Mouse (Mus musculus) stomach, embryonic 15.5 days (tissue): ENCODE data around the gene Wnt11. TPM values are rescaled to one million over a fixed set of nuclear protein-coding genes. Genes with fewer than 3 reads are reported as not detected.

Experiments
- ATAC-seq: fragments of 200-750 bp; cut with Nextera tagmentation; 2 replicates; pipeline ENCODE4 v1.8.0; 2017; ENCODE audit warnings: low read depth, moderate number of reproducible peaks, moderate TSS enrichment; ENCODE audit not compliant: insufficient read depth, low FRiP score
- H3K27ac ChIP-seq: fragments of 300-500 bp; sonication (generic); 2 replicates; pipeline ENCODE4 v1.5.1; 2015; ENCODE audit warnings: mild to moderate bottlenecking, inconsistent platforms
- H3K27me3 ChIP-seq: fragments of 300-500 bp; sonication (generic); replicated peaks from 2 replicates; pipeline ENCODE4 v1.6.1; 2015; ENCODE audit warnings: inconsistent platforms
- H3K36me3 ChIP-seq: fragments of 300-500 bp; sonication (generic); 2 replicates; pipeline ENCODE4 v1.6.1; 2015; ENCODE audit warnings: inconsistent platforms
- H3K4me1 ChIP-seq: fragments of 300-500 bp; sonication (generic); 2 replicates; pipeline ENCODE4 v1.6.1; 2015; ENCODE audit warnings: inconsistent platforms
- H3K4me2 ChIP-seq: fragments of 300-500 bp; sonication (generic); 2 replicates; pipeline ENCODE4 v1.6.1; 2015; ENCODE audit warnings: mild to moderate bottlenecking, inconsistent platforms
- H3K4me3 ChIP-seq: fragments of 300-500 bp; sonication (generic); replicated peaks from 2 replicates; pipeline ENCODE4 v1.5.1; 2015; ENCODE audit warnings: inconsistent platforms
- H3K9ac ChIP-seq: fragments of 300-500 bp; sonication (generic); 2 replicates; pipeline ENCODE4 v1.6.1; 2015; ENCODE audit warnings: inconsistent platforms
- H3K9me3 ChIP-seq: fragments of 300-500 bp; sonication (generic); 2 replicates; pipeline ENCODE4 v1.6.1; 2016; ENCODE audit warnings: inconsistent platforms
- WGBS: fragments of 180-500 bp; shearing (Covaris S2); methylation state at CpG from one replicate; pipeline ENCODE4 v1.1.7; 2015; 5-methylcytosine and 5-hydroxymethylcytosine counted together
- polyA plus RNA-seq: library from polyadenylated mRNA; unstranded; fragments of >200 nt; fragmentation: Nextera tagmentation; extraction: Ambion mirVana; gene quantifications from 2 replicates; pipeline ENCODE4 v1.2.1, GENCODE M21; 2015

The Wnt11 gene
- polyA plus RNA-seq: 3.8 and 5.5 TPM in 2 replicates

DNA sequence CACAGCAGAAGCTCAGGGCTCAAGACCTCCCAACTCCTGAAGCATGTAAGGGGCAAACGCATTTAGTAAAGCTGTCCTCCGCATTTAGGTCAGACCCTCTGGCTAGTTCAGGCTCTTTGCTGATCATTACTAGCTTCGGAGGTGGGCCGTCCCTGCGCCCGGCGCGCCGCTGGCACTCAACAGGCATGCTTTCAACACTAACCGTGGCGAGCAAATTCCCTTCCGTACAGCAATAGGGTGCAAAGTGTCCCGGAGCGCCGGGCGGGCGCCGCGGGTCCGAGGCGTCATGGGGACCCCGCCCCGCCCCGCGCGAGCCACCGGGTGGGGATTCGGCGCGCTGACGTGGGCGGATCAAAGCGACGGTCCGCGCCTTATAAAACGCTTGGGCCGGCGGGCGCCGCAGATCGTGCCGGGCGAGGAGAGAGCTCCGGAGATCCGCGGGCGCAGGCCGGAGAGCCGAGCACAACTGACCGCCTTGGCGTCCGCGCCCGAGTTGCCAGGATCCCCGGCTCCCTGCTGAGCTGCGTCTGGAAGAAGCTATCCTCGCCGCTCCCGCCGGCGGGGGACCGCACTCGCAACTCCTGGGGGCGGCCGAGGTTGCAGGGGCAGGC lies at the start of gene Wnt11:
Gene Wnt11 (plus strand): TSS at position 402 of the 611 bp plus-strand sequence.
- H3K9me3 ChIP-seq: no peaks in the 10 kb centered on the region
- peak within 1 kb of the TSS; percentile 44; the same call in 1 of the 2 replicates for H3K9ac ChIP-seq
- H3K27me3 ChIP-seq: peaks cover 61% of the 10 kb centered on the region
- H3K27ac ChIP-seq: no peak within 1 kb of the TSS
- peaks cover 46% of the 10 kb centered on the region for H3K4me1 ChIP-seq
- under 1% methylated on average over 66 of the region's 66 CpGs for WGBS
- no peak for ATAC-seq
- H3K4me3 ChIP-seq: peak within 1 kb of the TSS; percentile 58
- H3K36me3 ChIP-seq: no peaks in the 10 kb centered on the region
- H3K4me2 ChIP-seq: peak within 1 kb of the TSS; percentile 100

DNA sequence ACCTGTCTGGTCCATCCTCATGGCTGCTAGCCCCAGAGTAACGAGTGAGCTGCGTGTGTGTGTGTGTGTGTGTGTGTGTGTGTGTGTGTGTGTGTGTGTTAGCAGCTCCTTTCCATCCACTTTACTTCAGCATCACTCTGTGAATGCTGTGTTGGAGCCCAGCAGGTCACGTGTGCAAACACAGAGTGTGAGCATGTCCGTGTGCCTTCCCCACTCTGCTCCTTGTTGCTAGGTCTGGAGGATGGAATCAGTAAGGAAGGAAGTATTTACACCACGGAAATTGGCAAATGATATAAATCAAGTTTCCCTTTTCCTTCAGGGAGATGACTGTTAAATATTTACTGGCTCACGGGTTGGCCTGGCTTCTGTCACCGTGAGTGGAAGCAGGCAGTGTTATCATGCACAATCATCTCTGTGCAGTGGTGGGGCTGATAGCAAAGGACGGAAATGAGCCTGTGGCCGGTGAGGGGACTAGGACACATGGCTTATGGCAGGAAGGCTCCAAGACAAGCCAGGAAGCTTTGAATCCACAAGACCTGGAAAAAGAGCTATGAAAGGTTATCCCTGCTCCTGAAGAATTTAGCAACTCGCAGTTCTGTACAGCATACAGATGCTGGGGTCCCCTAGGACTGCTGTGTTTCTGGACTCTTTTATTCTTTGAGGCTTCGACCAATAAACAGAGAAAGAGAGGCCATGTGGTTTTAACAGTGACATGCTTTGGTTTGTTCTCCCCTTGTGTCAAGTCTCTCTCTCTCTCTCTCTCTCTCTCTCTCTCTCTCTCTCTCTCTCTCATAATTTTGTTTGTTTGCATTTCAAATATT lies 47.9 kb upstream of the Wnt11 start:
- WGBS: 23% methylated on average over 11 of the region's 11 CpGs
- no peak overlapping the region for H3K9ac ChIP-seq
- H3K4me3 ChIP-seq: no peak overlapping the region
- H3K4me1 ChIP-seq: peaks cover 30% of the 10 kb centered on the region
- H3K36me3 ChIP-seq: no peaks in the 10 kb centered on the region
- no peak overlapping the region for H3K4me2 ChIP-seq
- H3K9me3 ChIP-seq: no peaks in the 10 kb centered on the region
- no peak for ATAC-seq
- H3K27me3 ChIP-seq: no peaks in the 10 kb centered on the region
- no peak overlapping the region for H3K27ac ChIP-seq

DNA sequence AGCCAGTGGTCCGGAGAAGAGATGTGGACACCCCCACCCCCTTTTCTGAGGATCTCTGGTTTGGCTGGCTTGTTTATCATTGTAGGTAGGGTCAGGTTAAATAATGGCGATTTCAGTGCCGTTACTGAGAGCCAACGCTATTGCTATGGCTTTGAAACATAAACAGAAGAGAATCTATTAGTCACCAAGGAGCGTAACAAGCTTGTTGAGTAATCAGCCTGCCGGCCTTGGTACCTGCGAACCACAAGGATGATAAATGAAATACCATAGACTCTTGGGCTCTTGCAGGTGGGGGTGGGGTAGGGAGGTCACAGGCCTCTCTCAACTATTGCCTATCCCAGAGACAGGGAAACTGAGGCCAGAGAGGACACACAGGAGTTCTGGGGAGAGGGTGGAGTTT lies 46.2 kb upstream of the Wnt11 start:
- Histone ChIP-seq H3K9ac (no peak overlapping the region), H3K27ac (no peak overlapping the region), H3K9me3 (no peaks in the 10 kb centered on the region), H3K27me3 (no peaks in the 10 kb centered on the region), H3K36me3 (no peaks in the 10 kb centered on the region), H3K4me2 (no peak overlapping the region), H3K4me1 (peaks cover 26% of the 10 kb centered on the region), H3K4me3 (no peak overlapping the region)
- no peak for ATAC-seq
- WGBS: 29% methylated on average over 7 of the region's 7 CpGs

DNA sequence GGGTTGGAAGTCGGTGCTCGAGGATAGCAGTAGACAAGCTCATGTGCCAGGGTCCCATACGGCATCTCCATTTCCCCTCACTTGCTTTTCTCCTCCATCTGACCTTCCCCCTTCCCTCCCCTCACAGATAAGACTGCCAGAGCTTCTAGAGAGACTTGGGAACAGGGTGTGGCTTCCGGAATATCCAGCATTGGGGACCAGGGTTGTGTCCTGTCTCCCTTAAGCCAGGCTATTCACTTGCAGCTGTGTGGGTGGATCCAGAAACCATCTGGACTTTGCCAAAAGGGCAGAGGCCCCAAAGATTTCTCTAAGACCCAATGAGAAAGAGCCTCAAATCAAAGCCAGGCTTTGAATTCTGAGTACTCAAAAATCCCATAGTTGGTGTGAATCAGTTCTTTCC lies 45.8 kb upstream of the Wnt11 start:
- H3K4me3 ChIP-seq: no peak overlapping the region
- WGBS: 59% methylated on average over 4 of the region's 4 CpGs
- no peak for ATAC-seq
- no peaks in the 10 kb centered on the region for H3K27me3 ChIP-seq
- no peak overlapping the region for H3K27ac ChIP-seq
- H3K9me3 ChIP-seq: no peaks in the 10 kb centered on the region
- peaks cover 22% of the 10 kb centered on the region for H3K4me1 ChIP-seq
- H3K36me3 ChIP-seq: no peaks in the 10 kb centered on the region
- no peak overlapping the region for H3K9ac ChIP-seq
- no peak overlapping the region for H3K4me2 ChIP-seq

DNA sequence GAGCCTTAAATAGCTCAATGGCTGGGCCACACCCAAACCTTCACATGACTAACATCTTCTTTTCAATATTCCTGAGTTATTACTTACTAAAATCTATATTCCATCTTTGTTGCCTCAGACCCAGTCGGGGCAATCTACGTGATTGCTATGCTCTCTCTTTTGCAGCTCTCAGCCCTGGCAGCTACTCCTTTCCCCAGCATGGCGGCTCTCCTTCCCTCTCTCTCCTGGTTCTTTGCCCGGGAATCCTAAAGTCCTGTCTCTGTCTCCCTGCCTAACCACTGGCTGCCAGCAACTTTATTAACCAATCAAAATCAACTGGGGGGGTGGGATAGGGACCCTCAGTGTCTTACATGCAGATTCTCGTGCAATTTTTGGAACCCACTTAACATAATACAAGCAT lies 43.0 kb upstream of the Wnt11 start:
- Histone ChIP-seq H3K4me3 (no peak overlapping the region), H3K36me3 (no peaks in the 10 kb centered on the region), H3K4me2 (no peak overlapping the region), H3K9me3 (no peaks in the 10 kb centered on the region), H3K27ac (no peak overlapping the region), H3K9ac (no peak overlapping the region), H3K27me3 (no peaks in the 10 kb centered on the region), H3K4me1 (peaks cover 16% of the 10 kb centered on the region)
- ATAC-seq: no peak
- WGBS: 78% methylated on average over 5 of the region's 5 CpGs

DNA sequence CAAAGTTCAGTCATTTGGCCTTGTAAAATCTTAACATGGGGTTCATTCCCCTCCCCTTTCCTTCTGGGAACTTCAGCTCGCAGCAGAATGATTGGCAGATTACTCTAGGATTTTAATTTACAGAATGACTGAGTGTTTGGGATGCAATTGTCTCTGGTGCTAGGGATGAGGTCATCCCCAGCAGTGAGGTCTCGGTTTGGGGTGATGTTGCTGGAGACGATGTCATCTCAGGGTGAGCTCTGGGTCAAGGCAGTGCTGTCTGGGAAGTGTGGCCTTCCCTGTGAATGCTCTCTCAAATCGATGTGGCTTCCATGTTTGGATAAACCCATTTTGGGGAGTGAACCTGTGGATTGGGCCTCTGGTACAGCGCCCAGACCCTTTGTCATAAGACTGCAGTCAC lies 41.1 kb upstream of the Wnt11 start:
- Histone ChIP-seq H3K9ac (no peak overlapping the region), H3K36me3 (no peaks in the 10 kb centered on the region), H3K9me3 (no peaks in the 10 kb centered on the region), H3K27me3 (no peaks in the 10 kb centered on the region), H3K27ac (no peak overlapping the region), H3K4me2 (no peak overlapping the region), H3K4me1 (peaks cover 15% of the 10 kb centered on the region), H3K4me3 (no peak overlapping the region)
- ATAC-seq: no peak
- WGBS: 58% methylated on average over 5 of the region's 5 CpGs

DNA sequence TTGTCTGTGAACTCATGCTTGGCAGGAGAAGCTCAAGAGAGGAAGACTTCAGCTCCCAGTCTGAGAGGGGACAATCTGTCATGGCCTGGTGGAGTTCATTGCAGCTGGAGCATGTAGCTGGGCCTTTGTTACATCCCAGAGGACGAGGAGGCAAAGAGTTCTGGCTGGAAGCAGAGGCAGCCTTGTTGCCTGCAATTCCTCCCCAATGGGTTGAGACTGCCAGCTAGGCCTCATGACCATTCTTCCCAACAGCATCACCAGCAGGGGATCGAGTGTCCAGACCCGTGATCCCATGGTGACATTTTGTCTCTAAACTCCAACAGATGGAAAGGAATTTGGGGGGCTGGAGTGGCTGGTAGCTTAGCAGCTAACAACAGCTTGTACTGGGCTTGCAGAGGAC lies 40.5 kb upstream of the Wnt11 start:
- Histone ChIP-seq H3K4me1 (peaks cover 13% of the 10 kb centered on the region), H3K27me3 (no peaks in the 10 kb centered on the region), H3K9ac (no peak overlapping the region), H3K27ac (no peak overlapping the region), H3K36me3 (no peaks in the 10 kb centered on the region), H3K4me2 (no peak overlapping the region), H3K4me3 (no peak overlapping the region), H3K9me3 (no peaks in the 10 kb centered on the region)
- no peak for ATAC-seq
- WGBS: 62% methylated on average over 3 of the region's 3 CpGs

DNA sequence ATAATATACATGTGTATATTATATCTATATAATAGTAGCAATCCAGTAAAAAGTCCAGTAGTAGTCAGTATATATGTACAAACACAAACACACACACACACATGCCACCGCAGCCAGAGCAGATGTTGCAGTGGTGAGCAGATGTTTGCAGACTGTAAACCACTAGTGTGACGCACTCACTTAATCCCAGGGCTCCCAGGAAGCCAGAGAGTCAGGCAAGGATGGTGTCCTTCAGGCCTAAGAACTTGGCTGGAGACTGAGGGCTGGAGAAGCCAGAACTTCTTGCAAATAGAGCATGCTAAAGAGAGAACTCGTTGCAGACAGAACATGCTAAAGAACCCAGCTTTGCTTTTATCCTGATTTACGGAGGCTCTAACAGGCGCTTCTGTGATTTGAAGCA lies 39.3 kb upstream of the Wnt11 start:
- peaks cover 16% of the 10 kb centered on the region for H3K4me1 ChIP-seq

DNA sequence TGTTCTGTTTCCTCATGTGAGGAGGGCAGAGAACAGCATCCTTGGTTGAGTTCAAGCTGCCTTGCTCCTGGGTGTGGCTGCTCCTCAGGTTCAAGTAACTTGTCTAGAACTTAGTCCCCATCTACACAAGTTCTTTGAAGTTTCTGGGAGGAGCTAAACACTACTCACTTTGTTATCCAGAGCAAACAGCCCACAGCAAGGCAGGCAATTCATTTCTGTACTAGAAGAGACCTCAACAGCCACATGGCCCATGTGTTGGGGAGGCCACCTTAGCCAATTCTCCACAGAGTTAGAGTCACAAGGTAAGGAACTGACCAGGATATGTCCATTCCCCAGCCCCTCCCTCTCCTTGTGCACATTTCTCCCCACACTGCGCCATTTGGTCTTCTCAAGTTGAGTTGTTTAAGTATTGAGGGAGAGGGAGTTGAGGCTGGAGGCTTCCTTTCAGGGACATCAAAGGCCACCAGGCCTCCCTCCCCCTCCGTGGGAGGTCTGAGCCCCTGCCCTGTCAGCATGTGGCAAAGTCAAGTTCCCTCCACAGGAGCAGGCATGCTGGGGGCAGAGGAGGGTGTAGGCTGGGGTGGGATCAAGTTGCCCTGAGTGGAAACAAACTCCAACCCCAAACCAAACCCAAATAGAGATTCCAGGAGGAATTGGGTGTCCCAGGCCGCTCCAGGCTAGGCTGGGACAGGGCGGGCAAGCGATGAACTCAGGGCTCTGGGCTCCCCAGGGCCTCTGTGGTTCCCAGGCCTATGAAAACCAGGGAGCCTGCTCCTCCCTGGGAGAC lies 37.4 kb upstream of the Wnt11 start:
- WGBS: 34% methylated on average over 5 of the region's 5 CpGs
- Histone ChIP-seq H3K4me3 (no peak overlapping the region), H3K4me2 (no peak overlapping the region), H3K4me1 (peaks cover 17% of the 10 kb centered on the region), H3K27ac (no peak overlapping the region), H3K36me3 (no peaks in the 10 kb centered on the region), H3K9me3 (no peaks in the 10 kb centered on the region), H3K9ac (no peak overlapping the region), H3K27me3 (no peaks in the 10 kb centered on the region)
- ATAC-seq: no peak

More for the DNA sequence above, 39.3 kb upstream of the Wnt11 start:
- H3K27ac ChIP-seq: no peak overlapping the region
- no peak overlapping the region for H3K4me3 ChIP-seq
- H3K9me3 ChIP-seq: no peaks in the 10 kb centered on the region
- no peak for ATAC-seq
- no peaks in the 10 kb centered on the region for H3K36me3 ChIP-seq
- no peak overlapping the region for H3K4me2 ChIP-seq
- H3K27me3 ChIP-seq: no peaks in the 10 kb centered on the region
- no peak overlapping the region for H3K9ac ChIP-seq
- WGBS: 70% methylated on average over 5 of the region's 5 CpGs

DNA sequence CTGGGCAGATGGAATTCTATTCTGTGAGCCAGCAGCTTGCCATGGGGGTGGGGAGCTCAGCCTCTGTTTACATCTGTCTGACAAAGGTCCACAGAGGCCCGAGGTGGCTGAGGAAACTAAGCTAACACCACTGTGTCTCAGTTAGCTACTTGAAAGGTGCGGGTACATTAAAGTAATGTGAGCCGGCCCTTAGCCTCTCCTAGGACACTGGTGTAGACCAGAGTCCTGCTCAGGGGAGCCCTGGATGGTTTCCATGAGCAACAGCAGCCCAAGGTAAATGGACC lies 36.8 kb upstream of the Wnt11 start:
- Histone ChIP-seq H3K27me3 (no peaks in the 10 kb centered on the region), H3K36me3 (no peaks in the 10 kb centered on the region), H3K9me3 (no peaks in the 10 kb centered on the region), H3K9ac (no peak overlapping the region), H3K4me3 (no peak overlapping the region), H3K4me1 (peaks cover 17% of the 10 kb centered on the region), H3K27ac (no peak overlapping the region), H3K4me2 (no peak overlapping the region)
- 30% methylated on average over 3 of the region's 3 CpGs for WGBS
- ATAC-seq: 0 out of 2 replicates have a peak, but pooled peaks have one; percentile 20

DNA sequence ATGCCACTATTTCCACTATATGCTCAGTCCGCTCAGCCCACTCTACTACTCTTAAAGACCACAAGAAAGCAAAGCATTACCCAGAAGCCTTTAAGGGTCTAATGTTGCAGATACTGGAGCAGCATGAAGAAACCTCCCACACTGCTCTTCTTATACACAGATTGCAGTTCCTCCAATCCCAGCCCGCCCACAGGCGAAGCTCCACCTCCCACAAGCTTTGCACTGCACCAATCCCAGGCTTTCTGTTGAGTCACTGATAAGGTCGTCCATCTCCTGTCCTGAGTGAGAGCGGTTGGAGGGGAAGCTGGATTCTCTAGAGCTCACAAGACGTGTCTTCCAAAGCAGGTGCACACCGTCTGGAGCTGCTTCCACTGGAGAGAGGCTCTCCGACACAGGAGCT lies 34.5 kb upstream of the Wnt11 start:
- ATAC-seq: no peak
- Histone ChIP-seq H3K27ac (no peak overlapping the region), H3K36me3 (no peaks in the 10 kb centered on the region), H3K4me3 (no peak overlapping the region), H3K27me3 (no peaks in the 10 kb centered on the region), H3K4me2 (no peak overlapping the region), H3K9me3 (no peaks in the 10 kb centered on the region), H3K4me1 (peaks cover 20% of the 10 kb centered on the region), H3K9ac (no peak overlapping the region)
- WGBS: 57% methylated on average over 8 of the region's 8 CpGs

DNA sequence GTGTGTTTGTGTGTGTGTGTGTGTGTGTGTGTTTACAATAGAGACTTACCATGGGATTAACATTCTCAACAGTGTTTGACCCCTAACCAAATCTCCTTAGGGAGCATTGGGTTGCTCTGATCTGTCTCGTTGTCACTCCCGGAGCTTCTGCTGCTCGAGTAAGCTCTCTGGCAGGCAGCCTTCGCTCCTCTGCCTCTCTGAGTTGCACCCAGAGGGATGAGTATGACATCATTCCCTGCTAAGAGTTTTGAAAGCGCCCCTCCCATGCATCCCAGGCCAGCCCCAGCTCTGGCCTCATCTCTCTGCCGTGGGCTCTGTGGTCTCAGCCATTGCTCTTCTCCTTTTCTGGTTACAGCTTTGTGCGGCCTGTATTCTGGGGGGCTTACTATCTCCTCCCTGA lies 33.8 kb upstream of the Wnt11 start:
- Histone ChIP-seq H3K9ac (no peak overlapping the region), H3K36me3 (no peaks in the 10 kb centered on the region), H3K27ac (no peak overlapping the region), H3K27me3 (no peaks in the 10 kb centered on the region), H3K4me2 (no peak overlapping the region), H3K4me1 (peaks cover 16% of the 10 kb centered on the region; the same call in 1 of the 2 replicates), H3K4me3 (no peak overlapping the region), H3K9me3 (no peaks in the 10 kb centered on the region)
- no peak for ATAC-seq
- WGBS: 39% methylated on average over 7 of the region's 7 CpGs
